9 mouse cellular contexts compared by ENCODE assay signal in genomic region chr1:191172487-191172886, GRCm38 (mm10). TPM values are rescaled to one million over a fixed set of nuclear protein-coding genes. Genes with fewer than 3 reads are reported as not detected.
DNase-seq lines count a peak whose midpoint lies in the region; ATAC-seq and TF ChIP-seq lines count a peak whose summit lies in the region.
"Had no signal": no experiment of that assay in that cellular context is flagged by ENCODE, and none has a peak within 500 bp of the region (broad histone marks: within the 10 kb centered on the region; RNA-seq: fewer than 3 reads in every experiment).

No protein-coding gene starts in this region.

- no peak overlapping the region for H3K4me2 ChIP-seq in heart, postnatal 0 days (ENCODE audit: low read depth, low read length)

- no peaks in the 10 kb centered on the region for H3K4me1 ChIP-seq in heart, postnatal 0 days (ENCODE audit: control insufficient read depth, insufficient read depth)

- intact Hi-C loops in heart, postnatal 25 days (cut with DNase I), result no loop called here

- no peak overlapping the region for H3K27ac ChIP-seq in heart, postnatal 0 days (ENCODE audit: low read depth)
- no peak overlapping the region for H3K27ac ChIP-seq in layer of hippocampus, adult 2 months

- ATAC-seq in heart, postnatal 0 days (ENCODE audit: insufficient read depth, low read depth), result peak; percentile 52; the same call in 1 of the 2 replicates

- peak; percentile 61 for TF ChIP-seq CTCF in heart, postnatal 0 days (IDR thresholded peaks at IDR 0.05; ENCODE audit: low read depth)
- peak; percentile 83 for TF ChIP-seq CTCF in layer of hippocampus, adult 2 months (conservative IDR thresholded peaks at IDR 0.05)

- no peak for TF ChIP-seq EP300 in heart, postnatal 0 days (IDR thresholded peaks at IDR 0.05; ENCODE audit: low read depth)

- H3K27me3 ChIP-seq in heart, postnatal 0 days (ENCODE audit: control insufficient read depth, insufficient read depth, low read length), result no peaks in the 10 kb centered on the region

- 14% methylated on average over 6 of the region's 6 CpGs for WGBS in heart, postnatal 0 days

- H3K9ac ChIP-seq in heart, postnatal 0 days (replicated peaks; ENCODE audit: low read depth, low read length), result no peak overlapping the region

- no peaks in the 10 kb centered on the region for H3K9me3 ChIP-seq in heart, postnatal 0 days (replicated peaks; ENCODE audit: control insufficient read depth, low read length)

- peaks cover 57% of the 10 kb centered on the region for H3K36me3 ChIP-seq in heart, postnatal 0 days (replicated peaks; ENCODE audit: control insufficient read depth, insufficient read depth, low read length)

- DNase-seq in heart, postnatal 0 days (ENCODE audit: low spot score), result peak; percentile 49
- no peak for DNase-seq in heart, postnatal 25 days (ENCODE audit: low spot score)
- peak; percentile 33 for DNase-seq in urinary bladder, postnatal 14 days (ENCODE audit: low spot score)
- DNase-seq in urinary bladder, adult 2 months (ENCODE audit: low spot score), result no peak
- DNase-seq in layer of hippocampus, adult 2 months (ENCODE audit: low spot score in 2 of 2), result peak in 1 of 2 experiments; percentile 40
- DNase-seq in right cerebral cortex, postnatal 14 days, result peak; percentile 62
- DNase-seq in urinary bladder, postnatal 25 days (ENCODE audit: low spot score), result no peak
- no peak for DNase-seq in adrenal gland, postnatal 25 days

- H3K4me3 ChIP-seq in heart, postnatal 0 days (ENCODE audit: low read depth, low read length), result no peak overlapping the region
- H3K4me3 ChIP-seq in layer of hippocampus, adult 2 months, result no peak overlapping the region

RNA-seq across cellular contexts. Expression of gene Fam71a, which starts 7.9 kb away (rescaled TPM):
- not detected in 2 replicates for total RNA-seq in heart, postnatal 0 days (2014; rRNA removed; ENCODE audit: low replicate concordance)
- polyA plus RNA-seq in heart, postnatal 0 days (2015; fragmentation: Nextera tagmentation; extraction: Ambion mirVana), result not detected in 2 replicates
- total RNA-seq in heart, postnatal 25 days (2021), result not detected
- polyA plus RNA-seq in urinary bladder, adult 2 months (2012; rRNA removed), result not detected in 2 replicates
- not detected for total RNA-seq in layer of hippocampus, adult 2 months (2021)
- not detected in 2 replicates for total RNA-seq in adrenal gland, postnatal 25 days (2021)
- polyA plus RNA-seq: liver, embryonic 16.5 days had no signal

RNA-seq across cellular contexts. Expression of gene Atf3, which starts 45.4 kb away (rescaled TPM):
- 44.1 and 54.0 TPM in 2 replicates for total RNA-seq in heart, postnatal 0 days (2014; rRNA removed; ENCODE audit: low replicate concordance)
- 5.5 and 13.9 TPM in 2 replicates for polyA plus RNA-seq in heart, postnatal 0 days (2015; fragmentation: Nextera tagmentation; extraction: Ambion mirVana)
- 1 to 10 TPM; 4.9 to 6.0 TPM for total RNA-seq in heart, postnatal 25 days (2021)
- 4.6 and 9.8 TPM in 2 replicates for polyA plus RNA-seq in urinary bladder, adult 2 months (2012; rRNA removed)
- under 1 TPM; 0.52 to 0.67 TPM for total RNA-seq in layer of hippocampus, adult 2 months (2021)
- total RNA-seq in adrenal gland, postnatal 25 days (2021), result 0.67 TPM in 1 of 2 replicates, not detected in the other

Comparison
In these comparisons a context has a peak if more than half of its experiments do, and no peak if none do; other contexts are left out.
1. DNase-seq: peak in heart, postnatal 0 days (single experiment), urinary bladder, postnatal 14 days (single experiment) and right cerebral cortex, postnatal 14 days (single experiment); none in heart, postnatal 25 days (single experiment), urinary bladder, adult 2 months (single experiment), urinary bladder, postnatal 25 days (single experiment) and adrenal gland, postnatal 25 days (single experiment).